Mouse (Mus musculus) heart, postnatal 0 days (tissue): ENCODE measurements around the gene Llcfc1. TPM values are rescaled to one million over a fixed set of nuclear protein-coding genes. Genes with fewer than 3 reads are reported as not detected.

Experiments used
- ATAC-seq: fragments of 200-750 bp; cut with Nextera tagmentation; 2 replicates; pipeline ENCODE4 v1.8.0; 2017; ENCODE audit warnings: low read depth, moderate number of reproducible peaks, moderate library complexity; ENCODE audit not compliant: insufficient read depth
- DNase-seq: peaks from one replicate; pipeline ENCODE4 v3.0.0-alpha.2; 2016; ENCODE audit warnings: low spot score
- H3K27ac ChIP-seq: fragments of 300-500 bp; sonication (generic); 2 replicates; pipeline ENCODE4 v1.5.1; 2014; ENCODE audit warnings: low read depth, mild to moderate bottlenecking
- H3K27me3 ChIP-seq: fragments of 300-500 bp; sonication (generic); 2 replicates; pipeline ENCODE4 v1.6.1; 2014; ENCODE audit warnings: low read length, mixed read lengths; ENCODE audit not compliant: control insufficient read depth, insufficient read depth
- H3K36me3 ChIP-seq: fragments of 300-500 bp; sonication (generic); replicated peaks from 2 replicates; pipeline ENCODE4 v1.6.1; 2014; ENCODE audit warnings: low read length, mixed read lengths; ENCODE audit not compliant: control insufficient read depth, insufficient read depth
- H3K4me1 ChIP-seq: fragments of 300-500 bp; sonication (generic); 2 replicates; pipeline ENCODE4 v1.6.1; 2014; ENCODE audit warnings: antibody characterized with exemption; ENCODE audit not compliant: control insufficient read depth, insufficient read depth
- H3K4me2 ChIP-seq: fragments of 300-500 bp; sonication (generic); 2 replicates; pipeline ENCODE4 v1.6.1; 2014; ENCODE audit warnings: low read depth, mild to moderate bottlenecking, low read length, moderate library complexity
- H3K4me3 ChIP-seq: fragments of 300-500 bp; sonication (generic); 2 replicates; pipeline ENCODE4 v1.5.1; 2014; ENCODE audit warnings: low read depth, low read length
- H3K9ac ChIP-seq: fragments of 300-500 bp; sonication (generic); replicated peaks from 2 replicates; pipeline ENCODE4 v1.6.1; 2014; ENCODE audit warnings: low read depth, low read length, mixed read lengths
- H3K9me3 ChIP-seq: fragments of 300-500 bp; sonication (generic); replicated peaks from 2 replicates; pipeline ENCODE4 v1.6.1; 2016; ENCODE audit warnings: low read length; ENCODE audit not compliant: control insufficient read depth
- CTCF ChIP-seq: IDR thresholded peaks from 2 replicates; pipeline ENCODE4 v1.5.1; 2016; ENCODE audit warnings: antibody characterized with exemption, control low read depth, low read depth
- EP300 ChIP-seq: IDR thresholded peaks from 2 replicates; pipeline ENCODE4 v1.6.1; 2016; ENCODE audit warnings: antibody characterized with exemption, low read depth
- WGBS: fragments of 180-500 bp; shearing (Covaris S2); extraction: QIAGEN DNeasy Blood & Tissue Kit; methylation state at CpG from one replicate; pipeline ENCODE4 v1.1.7; 2014; 5-methylcytosine and 5-hydroxymethylcytosine counted together
- polyA plus RNA-seq: library from polyadenylated mRNA; unstranded; fragments of >200 nt; fragmentation: Nextera tagmentation; extraction: Ambion mirVana; gene quantifications from 2 replicates; pipeline ENCODE4 v1.2.1, GENCODE M21; 2015
- total RNA-seq: library from RNA; depleted of rRNA; stranded (reverse); fragments of >200 nt; gene quantifications from 2 replicates; pipeline ENCODE4 v1.2.3, GENCODE M21; 2014; ENCODE audit warnings: low replicate concordance

The Llcfc1 gene
- total and polyA plus RNA-seq, 2 experiments from 2014 or later, result not detected

DNA sequence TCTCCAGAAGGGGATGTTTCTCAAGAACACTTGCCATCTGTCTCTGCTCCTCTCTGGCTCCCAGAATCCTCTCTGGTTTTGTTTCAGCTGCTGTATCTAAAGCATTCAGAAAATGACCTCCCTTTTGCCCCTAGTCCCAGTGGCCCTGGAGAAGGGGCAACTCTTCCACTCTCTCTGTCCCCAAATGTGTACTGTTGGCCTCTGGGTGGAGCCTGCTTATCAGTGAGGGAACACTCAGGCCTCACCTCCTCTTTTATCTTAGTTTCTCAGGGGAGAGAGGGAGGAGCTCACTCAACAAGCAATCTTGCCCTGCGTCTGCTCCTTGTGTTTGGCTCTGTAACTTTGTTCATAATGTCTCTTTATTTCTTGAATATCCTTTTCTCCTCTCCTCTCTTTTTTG is 19.9 kb downstream of the Llcfc1 start, which contains the start of gene Kel:
Gene Kel (minus strand): TSS at position 217 of the 400 bp plus-strand sequence.
- 11% methylated on average over 1 of the region's 1 CpGs for WGBS
- no peak within 1 kb of the TSS for H3K4me2 ChIP-seq
- no peaks in the 10 kb centered on the region for H3K4me1 ChIP-seq
- no peak within 1 kb of the TSS for H3K9ac ChIP-seq
- no peaks in the 10 kb centered on the region for H3K9me3 ChIP-seq
- no peak within 1 kb of the TSS for H3K4me3 ChIP-seq
- no peak for TF ChIP-seq CTCF
- TF ChIP-seq EP300, result no peak
- ATAC-seq, result no peak
- no peaks in the 10 kb centered on the region for H3K36me3 ChIP-seq
- H3K27me3 ChIP-seq, result no peaks in the 10 kb centered on the region
- DNase-seq, result no peak
- H3K27ac ChIP-seq, result no peak within 1 kb of the TSS

DNA sequence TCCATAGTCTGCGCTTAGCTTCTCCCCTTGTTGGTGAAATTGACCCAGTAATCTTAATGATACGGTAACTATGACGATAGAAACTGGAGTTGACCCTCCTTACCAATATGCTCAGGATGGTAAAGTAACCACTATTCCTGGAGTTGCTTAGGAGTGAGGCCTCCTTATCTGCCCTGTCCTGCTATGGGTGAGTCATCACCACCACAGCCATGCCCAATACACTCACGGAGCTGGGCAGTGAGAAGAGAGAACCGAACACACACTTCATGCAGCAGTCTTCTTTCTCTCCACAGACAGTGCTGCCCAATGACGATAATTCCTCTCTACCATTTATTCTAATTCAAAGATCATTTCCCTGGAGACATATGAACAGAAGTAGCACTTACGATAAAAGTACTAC is 22.0 kb downstream of the Llcfc1 start:
- no peak overlapping the region for H3K27ac ChIP-seq
- ATAC-seq, result no peak
- no peak for DNase-seq
- H3K36me3 ChIP-seq, result no peaks in the 10 kb centered on the region
- 70% methylated on average over 7 of the region's 7 CpGs for WGBS
- H3K4me1 ChIP-seq, result no peaks in the 10 kb centered on the region
- H3K4me2 ChIP-seq, result no peak overlapping the region
- H3K9me3 ChIP-seq, result no peaks in the 10 kb centered on the region
- TF ChIP-seq CTCF, result no peak
- no peak for TF ChIP-seq EP300
- no peaks in the 10 kb centered on the region for H3K27me3 ChIP-seq
- H3K4me3 ChIP-seq, result no peak overlapping the region
- H3K9ac ChIP-seq, result no peak overlapping the region

DNA sequence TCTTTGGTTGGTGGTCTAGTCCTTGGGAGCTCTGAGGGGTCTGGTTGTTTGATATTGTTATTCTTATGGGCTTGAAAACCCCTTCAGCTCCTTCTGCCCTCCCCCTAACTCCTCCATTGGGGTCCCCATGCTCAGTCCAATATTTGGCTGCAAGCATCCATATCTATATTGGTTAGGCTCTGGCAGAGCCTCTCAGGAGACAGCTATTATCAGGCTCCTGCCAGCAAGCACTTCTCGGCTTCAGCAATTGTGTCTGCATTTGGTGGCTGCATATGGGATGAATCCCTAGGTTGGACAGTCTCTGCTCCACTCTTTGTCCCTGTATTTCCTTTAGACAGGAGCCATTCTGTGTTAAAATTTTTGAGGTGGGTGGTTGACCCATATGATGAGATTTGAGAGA is 26.1 kb downstream of the Llcfc1 start:
- 57% methylated on average over 1 of the region's 1 CpGs for WGBS
- Histone ChIP-seq H3K27me3 (no peaks in the 10 kb centered on the region), H3K9ac (no peak overlapping the region), H3K36me3 (no peaks in the 10 kb centered on the region), H3K27ac (no peak overlapping the region), H3K4me1 (no peaks in the 10 kb centered on the region), H3K4me2 (no peak overlapping the region), H3K4me3 (no peak overlapping the region), H3K9me3 (no peaks in the 10 kb centered on the region)
- DNase-seq, result no peak
- no peak for ATAC-seq
- no peak for TF ChIP-seq EP300
- TF ChIP-seq CTCF, result no peak

DNA sequence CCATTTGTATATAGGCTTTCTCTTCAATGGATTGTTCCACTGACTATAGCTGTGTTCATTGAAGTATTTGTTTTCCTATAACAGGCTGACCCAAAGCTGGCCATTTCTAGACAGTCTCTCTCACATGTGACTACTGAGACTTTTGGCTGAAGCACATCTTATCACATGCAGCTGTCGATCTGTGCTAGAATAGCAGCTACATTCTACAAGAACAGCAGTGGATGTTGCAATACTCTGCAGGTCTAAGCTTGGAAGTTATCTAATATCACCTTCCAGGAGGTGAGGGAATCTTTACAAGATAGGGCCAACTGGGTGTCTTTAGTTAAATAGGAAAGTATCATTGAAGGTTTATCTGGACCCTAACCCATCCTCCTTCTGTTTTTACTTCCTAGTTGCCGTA is 37.2 kb downstream of the Llcfc1 start:
- H3K27ac ChIP-seq, result no peak overlapping the region
- H3K9me3 ChIP-seq, result no peaks in the 10 kb centered on the region
- 69% methylated on average over 2 of the region's 2 CpGs for WGBS
- H3K4me3 ChIP-seq, result no peak overlapping the region
- H3K9ac ChIP-seq, result no peak overlapping the region
- H3K27me3 ChIP-seq, result no peaks in the 10 kb centered on the region
- DNase-seq, result no peak
- ATAC-seq, result no peak
- no peaks in the 10 kb centered on the region for H3K4me1 ChIP-seq
- TF ChIP-seq EP300, result no peak
- TF ChIP-seq CTCF, result no peak
- H3K36me3 ChIP-seq, result no peaks in the 10 kb centered on the region
- no peak overlapping the region for H3K4me2 ChIP-seq

DNA sequence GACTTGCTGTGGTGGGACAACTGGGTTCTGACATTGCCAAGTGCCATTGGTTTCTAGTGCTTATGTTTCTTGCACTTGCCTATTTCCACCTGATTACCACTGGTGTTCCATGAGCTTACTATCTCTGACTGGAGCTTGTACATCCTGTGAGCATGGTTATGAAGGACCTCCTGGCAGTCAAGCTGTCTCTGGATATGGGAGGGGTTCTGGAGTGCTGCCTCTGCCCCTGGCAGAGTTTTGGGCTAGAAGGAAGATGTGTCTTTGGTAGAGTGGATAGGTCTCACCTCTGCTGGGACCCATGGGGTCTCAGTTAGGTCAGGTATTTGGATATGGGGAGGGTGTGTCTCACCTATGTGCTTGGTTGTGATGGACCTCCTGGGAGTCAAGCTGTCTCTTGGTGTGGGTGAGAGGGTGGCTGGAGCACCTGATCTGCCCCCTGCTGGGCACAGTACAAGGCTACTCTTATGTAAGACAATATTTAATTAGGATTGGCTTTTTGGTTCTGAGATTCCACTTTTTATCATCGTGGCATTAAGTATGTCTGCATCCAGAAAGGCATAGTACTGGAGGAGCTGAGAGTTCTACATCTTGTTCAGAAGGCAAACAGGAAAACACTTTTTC is 43.9 kb downstream of the Llcfc1 start:
- no peak for ATAC-seq
- H3K9ac ChIP-seq, result no peak overlapping the region

More for the DNA sequence above, 43.9 kb downstream of the Llcfc1 start:
- no peaks in the 10 kb centered on the region for H3K27me3 ChIP-seq
- H3K27ac ChIP-seq, result no peak overlapping the region
- WGBS, result 58% methylated on average over 1 of the region's 1 CpGs
- H3K9me3 ChIP-seq, result no peaks in the 10 kb centered on the region
- no peak for DNase-seq
- no peaks in the 10 kb centered on the region for H3K4me1 ChIP-seq
- TF ChIP-seq CTCF (no peak), EP300 (no peak)
- no peaks in the 10 kb centered on the region for H3K36me3 ChIP-seq
- no peak overlapping the region for H3K4me3 ChIP-seq
- no peak overlapping the region for H3K4me2 ChIP-seq
